Mouse (Mus musculus): ENCODE results near the gene Lmod3. TPM values are rescaled to one million over a fixed set of nuclear protein-coding genes. Genes with fewer than 3 reads are reported as not detected.
"Not testable (repeated sequence)": the region's sequence is repeated elsewhere in the genome, so short reads cannot be mapped to it uniquely, and the experiment has no call there.

Gene Lmod3
- polyA plus RNA-seq, 1 experiment from 2014 or later, result not detected

GRCm38 (mm10) chr6:97273058-97273710 is 20.6 kb upstream of the Lmod3 start:
- WGBS, result 81% methylated on average over 16 of the region's 16 CpGs
- no peak overlapping the region for H3K9ac ChIP-seq
- no peak overlapping the region for H3K4me3 ChIP-seq
- H3K27ac ChIP-seq, result no peak overlapping the region
- H3K4me1 ChIP-seq, result peaks cover 2% of the 10 kb centered on the region; the same call in 1 of the 2 replicates
- H3K36me3 ChIP-seq (replicated peaks), result no peaks in the 10 kb centered on the region
- H3K4me2 ChIP-seq, result no peak overlapping the region
- ATAC-seq (replicated peaks), result no peak
- H3K27me3 ChIP-seq (replicated peaks), result no peaks in the 10 kb centered on the region
- H3K9me3 ChIP-seq, result no peaks in the 10 kb centered on the region

- H3K4me3 ChIP-seq, result no peak overlapping the region
- no peak overlapping the region for H3K27ac ChIP-seq
- WGBS, result 60% methylated on average over 2 of the region's 2 CpGs
- ATAC-seq (replicated peaks), result no peak
- no peak overlapping the region for H3K4me2 ChIP-seq
- no peaks in the 10 kb centered on the region for H3K4me1 ChIP-seq
- no peak overlapping the region for H3K9ac ChIP-seq
- no peaks in the 10 kb centered on the region for H3K36me3 ChIP-seq (replicated peaks)
- H3K27me3 ChIP-seq (replicated peaks), result no peaks in the 10 kb centered on the region
- no peaks in the 10 kb centered on the region for H3K9me3 ChIP-seq
Measured at GRCm38 (mm10) chr6:97272349-97272748, 19.8 kb upstream of the Lmod3 start.

- Histone ChIP-seq H3K4me1 (no peaks in the 10 kb centered on the region), H3K9me3 (no peaks in the 10 kb centered on the region), H3K4me3 (no peak overlapping the region), H3K27ac (no peak overlapping the region), H3K27me3 (replicated peaks) (no peaks in the 10 kb centered on the region), H3K4me2 (no peak overlapping the region), H3K9ac (no peak overlapping the region), H3K36me3 (replicated peaks) (no peaks in the 10 kb centered on the region)
- 79% methylated on average over 11 of the region's 11 CpGs for WGBS
- no peak for ATAC-seq (replicated peaks)
Measured at GRCm38 (mm10) chr6:97269596-97269995, 17.0 kb upstream of the Lmod3 start.

- no peaks in the 10 kb centered on the region for H3K36me3 ChIP-seq (replicated peaks)
- no peaks in the 10 kb centered on the region for H3K9me3 ChIP-seq
- no peak overlapping the region for H3K27ac ChIP-seq
- 96% methylated on average over 2 of the region's 2 CpGs for WGBS
- H3K4me1 ChIP-seq, result no peaks in the 10 kb centered on the region
- H3K9ac ChIP-seq, result no peak overlapping the region
- no peak overlapping the region for H3K4me3 ChIP-seq
- no peaks in the 10 kb centered on the region for H3K27me3 ChIP-seq (replicated peaks)
- ATAC-seq (replicated peaks), result no peak
- no peak overlapping the region for H3K4me2 ChIP-seq
Measured at GRCm38 (mm10) chr6:97267132-97267531, 14.6 kb upstream of the Lmod3 start.

GRCm38 (mm10) chr6:97266661-97267060 is 14.1 kb upstream of the Lmod3 start:
- H3K4me1 ChIP-seq, result no peaks in the 10 kb centered on the region
- H3K9ac ChIP-seq, result no peak overlapping the region
- H3K36me3 ChIP-seq (replicated peaks), result no peaks in the 10 kb centered on the region
- H3K4me3 ChIP-seq, result no peak overlapping the region
- no peak overlapping the region for H3K27ac ChIP-seq
- no peak overlapping the region for H3K4me2 ChIP-seq
- H3K27me3 ChIP-seq (replicated peaks), result no peaks in the 10 kb centered on the region
- 84% methylated on average over 4 of the region's 4 CpGs for WGBS
- ATAC-seq (replicated peaks), result no peak
- no peaks in the 10 kb centered on the region for H3K9me3 ChIP-seq

GRCm38 (mm10) chr6:97265705-97266104 is 13.1 kb upstream of the Lmod3 start:
- H3K36me3 ChIP-seq (replicated peaks), result no peaks in the 10 kb centered on the region
- H3K9ac ChIP-seq, result no peak overlapping the region
- no peak overlapping the region for H3K27ac ChIP-seq
- H3K4me3 ChIP-seq, result no peak overlapping the region
- H3K27me3 ChIP-seq (replicated peaks), result no peaks in the 10 kb centered on the region
- H3K9me3 ChIP-seq, result no peaks in the 10 kb centered on the region
- H3K4me1 ChIP-seq, result no peaks in the 10 kb centered on the region
- no peak overlapping the region for H3K4me2 ChIP-seq
- 78% methylated on average over 3 of the region's 3 CpGs for WGBS
- ATAC-seq (replicated peaks), result no peak

- H3K27me3 ChIP-seq (replicated peaks), result no peaks in the 10 kb centered on the region
- no peaks in the 10 kb centered on the region for H3K4me1 ChIP-seq
- H3K4me3 ChIP-seq, result no peak overlapping the region
- no peak for ATAC-seq (replicated peaks)
- no peaks in the 10 kb centered on the region for H3K36me3 ChIP-seq (replicated peaks)
- H3K27ac ChIP-seq, result no peak overlapping the region
- H3K9me3 ChIP-seq, result no peaks in the 10 kb centered on the region
- H3K4me2 ChIP-seq, result no peak overlapping the region
- no peak overlapping the region for H3K9ac ChIP-seq
- WGBS, result 82% methylated on average over 8 of the region's 8 CpGs
Measured at GRCm38 (mm10) chr6:97265240-97265639, 12.7 kb upstream of the Lmod3 start.

- H3K36me3 ChIP-seq (replicated peaks); H3K9me3 ChIP-seq; ATAC-seq (replicated peaks); H3K27me3 ChIP-seq (replicated peaks); H3K27ac ChIP-seq; H3K4me2 ChIP-seq; H3K9ac ChIP-seq; H3K4me1 ChIP-seq; H3K4me3 ChIP-seq: not testable (repeated sequence)
Measured at GRCm38 (mm10) chr6:97263750-97264149, 11.2 kb upstream of the Lmod3 start.

- ATAC-seq (replicated peaks), result no peak
- Histone ChIP-seq H3K4me3 (no peak overlapping the region), H3K4me1 (no peaks in the 10 kb centered on the region), H3K36me3 (replicated peaks) (no peaks in the 10 kb centered on the region), H3K27ac (no peak overlapping the region), H3K4me2 (no peak overlapping the region), H3K27me3 (replicated peaks) (no peaks in the 10 kb centered on the region), H3K9ac (no peak overlapping the region), H3K9me3 (no peaks in the 10 kb centered on the region)
- WGBS, result 83% methylated on average over 4 of the region's 4 CpGs
Measured at GRCm38 (mm10) chr6:97262229-97262628, 9.7 kb upstream of the Lmod3 start.

- not testable (repeated sequence) for H3K9ac ChIP-seq
- 88% methylated on average over 2 of the region's 2 CpGs for WGBS
Measured at GRCm38 (mm10) chr6:97259926-97260325, 7.4 kb upstream of the Lmod3 start.

GRCm38 (mm10) chr6:97258489-97258888 is 5.9 kb upstream of the Lmod3 start:
- Histone ChIP-seq H3K4me2 (no peak overlapping the region), H3K27me3 (replicated peaks) (no peaks in the 10 kb centered on the region), H3K4me3 (no peak overlapping the region), H3K36me3 (replicated peaks) (no peaks in the 10 kb centered on the region), H3K4me1 (no peaks in the 10 kb centered on the region), H3K27ac (no peak overlapping the region), H3K9ac (no peak overlapping the region), H3K9me3 (no peaks in the 10 kb centered on the region)
- WGBS, result 94% methylated on average over 1 of the region's 1 CpGs
- no peak for ATAC-seq (replicated peaks)

More at GRCm38 (mm10) chr6:97259926-97260325, 7.4 kb upstream of the Lmod3 start:
- ATAC-seq (replicated peaks); H3K36me3 ChIP-seq (replicated peaks); H3K4me1 ChIP-seq; H3K4me2 ChIP-seq; H3K27me3 ChIP-seq (replicated peaks); H3K4me3 ChIP-seq; H3K27ac ChIP-seq; H3K9me3 ChIP-seq: not testable (repeated sequence)

GRCm38 (mm10) chr6:97252086-97252485 is 473 bp downstream of the Lmod3 start:
- H3K9ac ChIP-seq, result no peak overlapping the region

GRCm38 (mm10) chr6:97250966-97251365 is 1.6 kb downstream of the Lmod3 start:
- no peaks in the 10 kb centered on the region for H3K27me3 ChIP-seq (replicated peaks)
- H3K36me3 ChIP-seq (replicated peaks), result no peaks in the 10 kb centered on the region
- H3K4me2 ChIP-seq, result no peak overlapping the region
- H3K27ac ChIP-seq, result no peak overlapping the region
- H3K9ac ChIP-seq, result no peak overlapping the region
- no peak overlapping the region for H3K4me3 ChIP-seq
- no peak for ATAC-seq (replicated peaks)
- no peaks in the 10 kb centered on the region for H3K4me1 ChIP-seq
- H3K9me3 ChIP-seq, result no peaks in the 10 kb centered on the region
- WGBS, result 48% methylated on average over 6 of the region's 6 CpGs

More at GRCm38 (mm10) chr6:97252086-97252485, 473 bp downstream of the Lmod3 start:
- no peak for ATAC-seq (replicated peaks)
- Histone ChIP-seq H3K27me3 (replicated peaks) (no peaks in the 10 kb centered on the region), H3K9me3 (no peaks in the 10 kb centered on the region), H3K4me3 (no peak overlapping the region), H3K36me3 (replicated peaks) (no peaks in the 10 kb centered on the region), H3K4me1 (no peaks in the 10 kb centered on the region), H3K27ac (no peak overlapping the region), H3K4me2 (no peak overlapping the region)
- WGBS, result 77% methylated on average over 5 of the region's 5 CpGs
